Comparison of ENCODE assay signal across 1 mouse cellular context in genomic region chr5:65794202-65794601, GRCm38 (mm10).
TF ChIP-seq lines count a peak whose summit lies in the region.

No protein-coding gene starts in this region.

TF ChIP-seq in MEL, 35 proteins besides CTCF, POLR2A, EP300 and RAD21 (continued from another document):
- no peak for TF ChIP-seq E2F4 (IDR thresholded peaks at IDR 0.05; ENCODE audit: borderline replicate concordance, low read depth, low read length)
- no peak for TF ChIP-seq MXI1 (IDR thresholded peaks at IDR 0.05; ENCODE audit: low read depth, low read length)
- no peak for TF ChIP-seq GABPA (IDR thresholded peaks at IDR 0.05; ENCODE audit: low read depth, low read length)
- no peak for TF ChIP-seq ZNF384 (IDR thresholded peaks at IDR 0.05; ENCODE audit: low read depth, low read length)
- TF ChIP-seq MEF2A (IDR thresholded peaks at IDR 0.05; ENCODE audit: extremely low read depth, insufficient replicate concordance, low read depth, low read length, poor library complexity, severe bottlenecking): no peak
- TF ChIP-seq POLR2AphosphoS2 (IDR thresholded peaks at IDR 0.05; ENCODE audit: low read length): no peak
- TF ChIP-seq JUND (IDR thresholded peaks at IDR 0.05; ENCODE audit: low read depth, low read length): no peak
- TF ChIP-seq USF1 (IDR thresholded peaks at IDR 0.05; ENCODE audit: low read depth, low read length): no peak
- no peak for TF ChIP-seq POLR2AphosphoS5 (IDR thresholded peaks at IDR 0.05; ENCODE audit: borderline replicate concordance, low read depth, low read length)
- no peak for TF ChIP-seq ZMIZ1 (IDR thresholded peaks at IDR 0.05; ENCODE audit: low read depth, low read length)
- no peak for TF ChIP-seq SMC3 (IDR thresholded peaks at IDR 0.05; ENCODE audit: low read depth, low read length)
- no peak for TF ChIP-seq CHD2 (IDR thresholded peaks at IDR 0.05; ENCODE audit: low read length)
- no peak for TF ChIP-seq MAFK (IDR thresholded peaks at IDR 0.05; ENCODE audit: borderline replicate concordance, low read depth, low read length)
TF ChIP-seq in MEL: peak in this region for 6.
